Mouse (Mus musculus): Measurements from ENCODE around the gene Abca5. TPM values are rescaled to one million over a fixed set of nuclear protein-coding genes. Genes with fewer than 3 reads are reported as not detected.

The Abca5 gene
- polyA plus RNA-seq, 1 experiment = 0.24 TPM

DNA sequence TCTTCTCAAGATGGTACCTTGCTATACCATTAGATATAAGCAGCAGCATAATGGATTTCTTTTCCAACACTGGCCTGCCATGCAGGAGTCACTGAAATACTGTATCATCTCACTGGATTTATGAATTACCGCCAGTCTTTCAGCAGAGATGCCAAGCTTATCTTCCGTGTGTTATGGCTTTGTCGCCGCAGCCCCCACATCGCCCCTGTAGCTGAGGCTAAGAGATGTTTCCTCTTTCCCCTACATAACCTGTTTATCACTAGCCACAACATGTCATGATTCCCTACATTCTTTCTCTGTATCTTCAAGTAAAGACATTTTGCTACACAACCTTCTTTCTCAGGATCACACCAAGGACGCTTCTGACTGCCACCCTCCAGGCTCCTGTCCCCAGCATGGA is 70.3 kb downstream of the Abca5 start:
- Histone ChIP-seq H3K27me3 (ENCODE audit: control insufficient read depth, insufficient read depth, low read length) (no peaks in the 10 kb centered on the region), H3K4me3 (ENCODE audit: control insufficient read depth, insufficient read depth, low read length) (no peak overlapping the region), H3K4me1 (replicated peaks; ENCODE audit: control insufficient read depth, insufficient read depth, low read length) (no peaks in the 10 kb centered on the region), H3K36me3 (ENCODE audit: control insufficient read depth, insufficient read depth, low read length) (no peaks in the 10 kb centered on the region), H3K27ac (ENCODE audit: control insufficient read depth, insufficient read depth, low read length) (no peak overlapping the region; the same call in 1 of the 2 replicates)
- no peak for DNase-seq
- TF ChIP-seq CTCF (IDR thresholded peaks at IDR 0.05; ENCODE audit: borderline replicate concordance, control insufficient read depth, extremely low read depth, insufficient read depth, low read length, poor library complexity) = no peak
- TF ChIP-seq POLR2A (IDR thresholded peaks at IDR 0.05; ENCODE audit: control insufficient read depth, extremely low read depth, insufficient read depth, low read length, poor library complexity) = no peak
- WGBS = 91% methylated on average over 6 of the region's 6 CpGs

DNA sequence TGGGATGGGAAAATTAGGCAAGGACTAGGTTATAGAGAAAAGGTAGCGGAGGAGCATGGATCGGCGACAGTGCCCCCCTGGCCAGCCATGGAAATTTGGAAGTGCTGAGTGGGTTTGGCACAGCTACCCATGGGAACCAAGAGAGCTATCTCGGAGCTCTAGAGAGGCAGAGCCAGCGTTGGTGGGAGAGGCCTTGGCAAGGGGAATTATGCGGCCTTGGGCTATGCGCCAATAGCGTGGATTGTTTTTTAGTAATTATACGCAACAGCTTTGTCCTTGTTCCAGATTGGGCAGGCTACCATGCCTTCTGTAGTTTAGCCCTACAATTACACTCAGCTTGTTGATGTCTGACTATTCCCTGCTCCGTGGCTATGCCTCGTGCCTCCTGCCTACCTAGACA is 70.8 kb downstream of the Abca5 start:
- DNase-seq = no peak
- no peaks in the 10 kb centered on the region for H3K4me1 ChIP-seq (replicated peaks; ENCODE audit: control insufficient read depth, insufficient read depth, low read length)
- H3K36me3 ChIP-seq (ENCODE audit: control insufficient read depth, insufficient read depth, low read length) = no peaks in the 10 kb centered on the region
- no peak overlapping the region for H3K4me3 ChIP-seq (ENCODE audit: control insufficient read depth, insufficient read depth, low read length)
- no peak for TF ChIP-seq CTCF (IDR thresholded peaks at IDR 0.05; ENCODE audit: borderline replicate concordance, control insufficient read depth, extremely low read depth, insufficient read depth, low read length, poor library complexity)
- TF ChIP-seq POLR2A (IDR thresholded peaks at IDR 0.05; ENCODE audit: control insufficient read depth, extremely low read depth, insufficient read depth, low read length, poor library complexity) = no peak
- H3K27ac ChIP-seq (ENCODE audit: control insufficient read depth, insufficient read depth, low read length) = no peak overlapping the region
- 95% methylated on average over 11 of the region's 11 CpGs for WGBS
- no peaks in the 10 kb centered on the region for H3K27me3 ChIP-seq (ENCODE audit: control insufficient read depth, insufficient read depth, low read length)

DNA sequence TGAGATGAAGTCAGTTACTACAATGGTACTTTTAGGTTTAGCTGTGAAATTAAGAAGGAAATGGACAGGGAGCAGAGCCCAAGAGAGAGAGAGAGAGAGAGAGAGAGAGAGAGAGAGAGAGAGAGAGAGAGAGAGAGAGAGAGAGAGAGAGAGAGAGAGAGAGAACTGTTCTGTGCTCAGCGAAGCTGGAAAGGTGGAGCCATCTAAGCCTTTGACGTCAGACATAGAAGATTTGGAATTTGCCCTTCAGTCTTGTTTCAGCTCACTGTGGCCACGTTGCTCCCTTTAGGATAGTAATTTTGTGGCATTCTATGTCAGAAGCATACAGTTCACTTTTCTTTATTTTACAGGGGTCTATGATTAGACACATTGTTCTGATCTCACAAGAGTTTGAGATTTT is 75.6 kb downstream of the Abca5 start:
- DNase-seq = no peak
- Histone ChIP-seq H3K27me3 (ENCODE audit: control insufficient read depth, insufficient read depth, low read length) (no peaks in the 10 kb centered on the region), H3K27ac (ENCODE audit: control insufficient read depth, insufficient read depth, low read length) (no peak overlapping the region), H3K4me1 (replicated peaks; ENCODE audit: control insufficient read depth, insufficient read depth, low read length) (no peaks in the 10 kb centered on the region), H3K4me3 (ENCODE audit: control insufficient read depth, insufficient read depth, low read length) (no peak overlapping the region), H3K36me3 (ENCODE audit: control insufficient read depth, insufficient read depth, low read length) (no peaks in the 10 kb centered on the region)
- TF ChIP-seq POLR2A (IDR thresholded peaks at IDR 0.05; ENCODE audit: control insufficient read depth, extremely low read depth, insufficient read depth, low read length, poor library complexity) = no peak
- TF ChIP-seq CTCF (IDR thresholded peaks at IDR 0.05; ENCODE audit: borderline replicate concordance, control insufficient read depth, extremely low read depth, insufficient read depth, low read length, poor library complexity) = no peak
- 85% methylated on average over 3 of the region's 3 CpGs for WGBS

DNA sequence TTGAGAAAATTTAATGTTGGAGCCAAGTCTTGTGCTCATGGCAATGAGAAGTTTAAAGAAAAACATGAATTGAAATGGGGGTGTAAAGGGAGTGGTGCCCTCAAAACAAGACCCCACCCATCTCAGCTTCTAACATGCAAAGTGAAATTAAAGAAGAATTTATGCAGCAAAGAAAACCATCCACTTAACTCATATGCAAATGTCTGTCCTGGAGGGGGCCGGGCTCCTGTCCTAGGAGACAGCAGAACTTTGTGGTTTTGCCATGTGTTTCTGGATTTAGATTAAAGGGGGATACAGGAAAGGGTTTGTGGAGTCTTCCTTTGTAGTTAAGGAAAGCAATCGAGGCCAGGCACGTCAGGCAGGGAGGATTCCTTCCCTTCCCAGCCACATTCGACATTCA is 79.6 kb downstream of the Abca5 start:
- no peaks in the 10 kb centered on the region for H3K27me3 ChIP-seq (ENCODE audit: control insufficient read depth, insufficient read depth, low read length)
- TF ChIP-seq CTCF (IDR thresholded peaks at IDR 0.05; ENCODE audit: borderline replicate concordance, control insufficient read depth, extremely low read depth, insufficient read depth, low read length, poor library complexity) (no peak), POLR2A (IDR thresholded peaks at IDR 0.05; ENCODE audit: control insufficient read depth, extremely low read depth, insufficient read depth, low read length, poor library complexity) (no peak)
- DNase-seq = no peak
- H3K36me3 ChIP-seq (ENCODE audit: control insufficient read depth, insufficient read depth, low read length) = no peaks in the 10 kb centered on the region
- H3K4me1 ChIP-seq (replicated peaks; ENCODE audit: control insufficient read depth, insufficient read depth, low read length) = no peaks in the 10 kb centered on the region
- no peak overlapping the region for H3K27ac ChIP-seq (ENCODE audit: control insufficient read depth, insufficient read depth, low read length)
- H3K4me3 ChIP-seq (ENCODE audit: control insufficient read depth, insufficient read depth, low read length) = no peak overlapping the region
- WGBS = 67% methylated on average over 4 of the region's 4 CpGs

DNA sequence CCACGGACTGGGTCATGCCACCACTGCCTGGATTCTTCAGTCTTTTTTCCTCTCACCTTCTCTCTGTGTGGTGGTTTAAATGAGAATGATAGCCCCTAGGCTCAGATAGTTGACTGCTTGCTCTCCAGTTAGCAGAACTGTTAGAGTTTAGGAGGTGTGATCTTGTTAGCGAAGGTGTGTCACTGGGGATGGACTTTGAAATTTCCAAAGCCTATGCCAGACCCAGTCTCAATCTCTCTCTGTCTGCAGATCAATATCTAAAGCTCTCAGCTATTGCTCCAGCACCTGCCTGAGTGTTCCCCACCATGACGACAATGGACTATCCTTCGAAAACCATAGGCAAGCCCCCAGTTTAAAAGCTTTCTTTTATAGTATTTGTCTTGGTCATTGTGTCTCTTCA is 80.5 kb downstream of the Abca5 start:
- TF ChIP-seq POLR2A (IDR thresholded peaks at IDR 0.05; ENCODE audit: control insufficient read depth, extremely low read depth, insufficient read depth, low read length, poor library complexity) (no peak), CTCF (IDR thresholded peaks at IDR 0.05; ENCODE audit: borderline replicate concordance, control insufficient read depth, extremely low read depth, insufficient read depth, low read length, poor library complexity) (no peak)
- WGBS = 94% methylated on average over 4 of the region's 4 CpGs
- H3K27ac ChIP-seq (ENCODE audit: control insufficient read depth, insufficient read depth, low read length) = no peak overlapping the region
- H3K4me1 ChIP-seq (replicated peaks; ENCODE audit: control insufficient read depth, insufficient read depth, low read length) = no peaks in the 10 kb centered on the region
- no peaks in the 10 kb centered on the region for H3K36me3 ChIP-seq (ENCODE audit: control insufficient read depth, insufficient read depth, low read length)
- no peaks in the 10 kb centered on the region for H3K27me3 ChIP-seq (ENCODE audit: control insufficient read depth, insufficient read depth, low read length)
- DNase-seq = no peak
- H3K4me3 ChIP-seq (ENCODE audit: control insufficient read depth, insufficient read depth, low read length) = no peak overlapping the region

DNA sequence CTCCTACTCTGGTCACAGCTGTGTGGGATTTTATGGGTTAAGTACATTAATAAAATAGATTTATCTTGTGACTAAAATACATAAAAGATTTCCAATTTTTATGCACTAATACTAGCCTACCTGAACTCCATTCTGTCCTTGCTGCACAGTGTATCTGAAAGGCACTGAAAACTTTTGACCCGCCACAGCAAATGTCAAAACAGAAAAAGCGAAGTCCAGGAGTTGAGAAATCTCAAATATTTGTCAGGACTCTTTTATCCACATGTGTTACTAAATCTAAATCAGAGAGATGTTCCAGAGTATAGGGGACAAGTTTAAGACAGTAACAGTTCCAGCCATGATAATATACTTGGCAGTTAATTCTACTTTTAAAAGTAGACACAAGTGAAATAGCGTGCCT is 85.3 kb downstream of the Abca5 start:
- Histone ChIP-seq H3K4me3 (ENCODE audit: control insufficient read depth, insufficient read depth, low read length) (no peak overlapping the region), H3K36me3 (ENCODE audit: control insufficient read depth, insufficient read depth, low read length) (no peaks in the 10 kb centered on the region), H3K27ac (ENCODE audit: control insufficient read depth, insufficient read depth, low read length) (no peak overlapping the region), H3K4me1 (replicated peaks; ENCODE audit: control insufficient read depth, insufficient read depth, low read length) (no peaks in the 10 kb centered on the region), H3K27me3 (ENCODE audit: control insufficient read depth, insufficient read depth, low read length) (no peaks in the 10 kb centered on the region)
- 95% methylated on average over 3 of the region's 3 CpGs for WGBS
- no peak for TF ChIP-seq POLR2A (IDR thresholded peaks at IDR 0.05; ENCODE audit: control insufficient read depth, extremely low read depth, insufficient read depth, low read length, poor library complexity)
- no peak for TF ChIP-seq CTCF (IDR thresholded peaks at IDR 0.05; ENCODE audit: borderline replicate concordance, control insufficient read depth, extremely low read depth, insufficient read depth, low read length, poor library complexity)
- DNase-seq = no peak

DNA sequence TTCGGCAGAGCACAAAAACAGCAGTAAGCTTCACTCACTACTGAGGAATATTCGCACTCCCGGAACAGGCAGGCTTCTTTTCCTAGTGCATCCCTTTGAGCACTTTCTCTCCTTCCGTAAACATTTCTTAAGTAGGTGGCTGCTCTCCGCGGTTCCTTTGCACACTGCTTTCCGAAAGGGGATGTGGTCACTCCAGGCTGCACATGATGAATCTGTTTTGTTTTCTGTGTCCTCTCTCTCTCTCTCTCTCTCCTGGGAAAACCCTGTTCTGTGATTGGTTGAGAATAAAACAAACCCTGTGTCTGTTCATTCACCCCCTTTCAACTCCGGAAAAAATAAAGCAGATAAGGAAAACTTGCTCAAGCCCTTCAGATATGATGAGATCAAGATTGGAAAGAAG is 86.0 kb downstream of the Abca5 start, which contains the start of gene Abca6:
TSS of gene Abca6 (minus strand) at position 243 of the 400 bp plus-strand sequence.
- DNase-seq = peak; percentile 9

More for the DNA sequence above, 86.0 kb downstream of the Abca5 start, which contains the start of gene Abca6:
- TF ChIP-seq POLR2A (IDR thresholded peaks at IDR 0.05; ENCODE audit: control insufficient read depth, extremely low read depth, insufficient read depth, low read length, poor library complexity) (no peak), CTCF (IDR thresholded peaks at IDR 0.05; ENCODE audit: borderline replicate concordance, control insufficient read depth, extremely low read depth, insufficient read depth, low read length, poor library complexity) (no peak)
- H3K4me1 ChIP-seq (replicated peaks; ENCODE audit: control insufficient read depth, insufficient read depth, low read length) = no peaks in the 10 kb centered on the region
- H3K27ac ChIP-seq (ENCODE audit: control insufficient read depth, insufficient read depth, low read length) = no peak within 1 kb of the TSS
- no peaks in the 10 kb centered on the region for H3K36me3 ChIP-seq (ENCODE audit: control insufficient read depth, insufficient read depth, low read length)
- 31% methylated on average over 8 of the region's 8 CpGs for WGBS
- no peak within 1 kb of the TSS for H3K4me3 ChIP-seq (ENCODE audit: control insufficient read depth, insufficient read depth, low read length)
- no peaks in the 10 kb centered on the region for H3K27me3 ChIP-seq (ENCODE audit: control insufficient read depth, insufficient read depth, low read length)
